Mouse (Mus musculus) neural tube, embryonic 14.5 days (tissue): Measurements from ENCODE around the gene Gatb. TPM values are rescaled to one million over a fixed set of nuclear protein-coding genes. Genes with fewer than 3 reads are reported as not detected.

Experiments used
- ATAC-seq: fragments of 200-750 bp; cut with Nextera tagmentation; 2 replicates; pipeline ENCODE4 v1.8.0; 2017; ENCODE audit warnings: low read depth, mild to moderate bottlenecking, moderate TSS enrichment, moderate library complexity
- H3K27ac ChIP-seq: fragments of 300-500 bp; sonication (generic); 2 replicates; pipeline ENCODE4 v1.5.1; 2014; ENCODE audit warnings: low read depth, mild to moderate bottlenecking, control low read depth, low read length, moderate library complexity, mixed read lengths
- H3K27me3 ChIP-seq: fragments of 300-500 bp; sonication (generic); 2 replicates; pipeline ENCODE4 v1.6.1; 2014; ENCODE audit warnings: low read length; ENCODE audit not compliant: control insufficient read depth, insufficient read depth
- H3K36me3 ChIP-seq: fragments of 300-500 bp; sonication (generic); 2 replicates; pipeline ENCODE4 v1.6.1; 2014; ENCODE audit warnings: low read length, mixed read lengths; ENCODE audit not compliant: control insufficient read depth, insufficient read depth
- H3K4me1 ChIP-seq: fragments of 300-500 bp; sonication (generic); 2 replicates; pipeline ENCODE4 v1.6.1; 2014; ENCODE audit warnings: low read length; ENCODE audit not compliant: control insufficient read depth, insufficient read depth
- H3K4me2 ChIP-seq: fragments of 300-500 bp; sonication (generic); 2 replicates; pipeline ENCODE4 v1.6.1; 2014; ENCODE audit warnings: mild to moderate bottlenecking, low read depth, low read length, control low read depth
- H3K4me3 ChIP-seq: fragments of 300-500 bp; sonication (generic); 2 replicates; pipeline ENCODE4 v1.5.1; 2014; ENCODE audit warnings: low read depth, low read length, control low read depth, mixed read lengths
- H3K9ac ChIP-seq: fragments of 300-500 bp; sonication (generic); replicated peaks from 2 replicates; pipeline ENCODE4 v1.6.1; 2014; ENCODE audit warnings: low read depth, mild to moderate bottlenecking, control low read depth, low read length, mixed read lengths
- H3K9me3 ChIP-seq: fragments of 300-500 bp; sonication (generic); 2 replicates; pipeline ENCODE4 v1.6.1; 2016; ENCODE audit warnings: low read length; ENCODE audit not compliant: control insufficient read depth
- WGBS: fragments of 180-500 bp; shearing (Covaris S2); extraction: QIAGEN DNeasy Blood & Tissue Kit; methylation state at CpG from one replicate; pipeline ENCODE4 v1.1.7; 2014; 5-methylcytosine and 5-hydroxymethylcytosine counted together
- polyA plus RNA-seq: library from polyadenylated mRNA; unstranded; fragments of >200 nt; fragmentation: Nextera tagmentation; extraction: Ambion mirVana; gene quantifications from 2 replicates; pipeline ENCODE4 v1.2.1, GENCODE M21; 2014

Gatb gene
- polyA plus RNA-seq, 1 experiment from 2014 or later = 23.1 TPM

DNA sequence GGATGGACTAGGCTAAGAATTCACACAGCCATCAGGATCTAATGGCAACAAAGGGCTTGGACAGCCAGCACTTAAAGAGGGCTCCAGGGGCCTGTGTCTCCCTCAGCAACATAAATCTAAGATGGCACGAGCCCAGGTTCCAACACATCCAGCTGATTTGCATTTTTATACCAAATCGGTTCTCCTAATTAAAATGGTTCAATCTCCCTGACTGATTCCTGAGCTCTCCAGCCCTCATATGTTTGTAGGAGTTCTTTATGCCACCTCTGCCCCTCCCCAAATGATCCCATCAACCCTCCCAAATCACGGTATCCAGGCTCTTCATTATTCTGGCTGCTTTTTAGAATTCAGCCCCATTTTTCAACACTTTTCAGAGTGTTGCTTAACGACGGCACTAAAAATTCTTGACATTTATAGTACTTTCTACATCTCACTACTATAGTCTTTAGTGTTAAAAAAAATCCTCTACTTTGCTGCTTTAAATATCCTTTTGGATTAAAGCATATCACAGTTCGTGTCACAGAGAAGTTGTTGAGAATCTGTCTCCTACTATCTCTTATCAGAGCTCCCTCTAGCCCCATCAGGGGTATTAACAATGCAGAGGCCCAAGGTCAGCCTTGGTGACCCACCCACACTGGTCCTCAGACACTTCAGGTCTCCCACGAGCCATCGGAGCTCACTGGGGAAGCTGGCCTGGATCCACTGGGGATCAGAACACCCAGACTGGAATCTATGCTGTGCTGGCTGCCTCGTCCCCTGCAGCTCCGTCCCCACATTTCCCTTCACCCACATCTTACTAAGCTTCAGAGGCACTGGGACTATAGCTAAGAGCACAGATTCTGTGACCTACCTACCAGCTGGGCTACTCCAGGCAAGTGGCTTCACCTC is 88.3 kb downstream of the Gatb start:
- H3K27me3 ChIP-seq = no peaks in the 10 kb centered on the region
- no peaks in the 10 kb centered on the region for H3K36me3 ChIP-seq
- no peaks in the 10 kb centered on the region for H3K4me1 ChIP-seq
- no peaks in the 10 kb centered on the region for H3K9me3 ChIP-seq
- no peak overlapping the region for H3K4me3 ChIP-seq
- 55% methylated on average over 10 of the region's 10 CpGs for WGBS
- H3K4me2 ChIP-seq = no peak overlapping the region
- H3K9ac ChIP-seq = no peak overlapping the region
- no peak overlapping the region for H3K27ac ChIP-seq
- peak; percentile 32; the same call in 1 of the 2 replicates for ATAC-seq

DNA sequence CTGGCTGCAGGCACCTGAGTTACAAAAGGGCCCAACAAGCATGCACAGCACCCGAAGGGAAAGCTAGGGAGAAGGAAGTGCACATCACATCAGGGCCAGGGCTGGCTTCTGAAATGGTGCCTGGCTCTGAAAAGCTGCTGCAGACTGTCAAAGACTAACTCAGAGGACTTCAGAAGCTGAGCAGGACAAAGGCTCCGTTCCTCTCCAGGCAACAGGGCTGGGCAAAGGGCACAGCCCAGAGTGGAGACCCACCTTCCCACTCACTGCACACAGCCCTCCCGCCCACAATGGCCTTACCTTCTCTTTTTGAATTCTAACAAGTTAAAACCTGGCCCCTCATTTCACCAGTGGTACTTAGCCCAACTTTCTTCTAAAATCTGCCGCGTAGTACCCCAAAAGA is 89.9 kb downstream of the Gatb start:
- Histone ChIP-seq H3K9ac (no peak overlapping the region), H3K27me3 (no peaks in the 10 kb centered on the region), H3K9me3 (no peaks in the 10 kb centered on the region), H3K4me2 (no peak overlapping the region), H3K27ac (no peak overlapping the region), H3K4me1 (no peaks in the 10 kb centered on the region), H3K4me3 (no peak overlapping the region), H3K36me3 (no peaks in the 10 kb centered on the region)
- WGBS = 87% methylated on average over 5 of the region's 5 CpGs
- ATAC-seq = no peak

DNA sequence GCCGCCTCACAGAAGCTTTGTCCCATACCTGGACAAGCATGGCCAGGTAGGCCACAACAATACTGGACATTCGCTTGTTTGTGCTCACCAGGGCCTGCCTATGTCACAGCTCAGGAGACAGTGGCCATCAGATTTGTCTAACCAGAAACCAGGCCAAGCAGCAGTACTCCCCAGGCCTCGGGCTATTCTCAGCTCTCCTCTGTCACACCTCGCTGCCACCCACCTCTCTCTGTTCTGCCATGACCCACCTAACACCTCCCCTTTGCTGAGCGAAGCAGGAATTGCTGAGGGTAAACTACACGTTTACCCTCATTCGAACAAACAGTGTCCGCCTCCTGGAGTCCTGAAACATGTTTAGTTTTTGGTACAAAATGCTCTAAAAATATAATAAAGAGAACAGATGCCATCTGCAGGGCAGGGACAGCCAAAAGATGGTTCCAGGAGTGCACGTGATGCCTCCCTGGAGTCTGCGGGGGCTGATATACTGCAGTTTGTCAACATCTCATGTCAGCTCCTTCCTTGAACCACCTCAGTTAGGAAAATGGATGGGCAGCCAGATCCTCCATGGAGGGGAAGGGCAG is 90.8 kb downstream of the Gatb start:
- no peaks in the 10 kb centered on the region for H3K4me1 ChIP-seq
- H3K36me3 ChIP-seq = no peaks in the 10 kb centered on the region
- no peak overlapping the region for H3K4me2 ChIP-seq
- no peak overlapping the region for H3K4me3 ChIP-seq
- no peak for ATAC-seq
- H3K27me3 ChIP-seq = no peaks in the 10 kb centered on the region
- no peak overlapping the region for H3K9ac ChIP-seq
- 89% methylated on average over 10 of the region's 10 CpGs for WGBS
- no peaks in the 10 kb centered on the region for H3K9me3 ChIP-seq
- H3K27ac ChIP-seq = no peak overlapping the region

DNA sequence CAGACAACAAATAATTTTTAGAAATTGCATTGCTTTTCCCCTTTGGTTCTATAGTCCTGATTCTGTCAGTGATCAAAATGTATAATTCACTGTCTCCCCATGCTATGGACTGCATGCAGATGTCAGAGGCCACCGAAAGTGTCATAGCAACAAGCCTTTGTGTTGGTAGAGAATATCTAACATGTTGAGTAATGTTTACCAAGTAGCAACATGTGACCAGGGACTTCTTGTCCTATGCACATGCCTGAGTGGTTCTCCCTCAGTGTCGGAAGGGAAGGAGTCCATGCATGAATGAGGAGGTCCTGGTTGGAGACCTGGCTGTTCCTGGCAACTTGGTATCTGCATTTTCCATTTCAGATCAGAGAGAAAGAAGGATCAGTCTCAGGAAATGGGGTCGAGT is 92.2 kb downstream of the Gatb start:
- Histone ChIP-seq H3K27me3 (no peaks in the 10 kb centered on the region), H3K36me3 (no peaks in the 10 kb centered on the region), H3K4me2 (no peak overlapping the region), H3K9ac (no peak overlapping the region), H3K4me1 (no peaks in the 10 kb centered on the region), H3K4me3 (no peak overlapping the region), H3K9me3 (no peaks in the 10 kb centered on the region), H3K27ac (no peak overlapping the region)
- 74% methylated on average over 3 of the region's 3 CpGs for WGBS
- no peak for ATAC-seq

DNA sequence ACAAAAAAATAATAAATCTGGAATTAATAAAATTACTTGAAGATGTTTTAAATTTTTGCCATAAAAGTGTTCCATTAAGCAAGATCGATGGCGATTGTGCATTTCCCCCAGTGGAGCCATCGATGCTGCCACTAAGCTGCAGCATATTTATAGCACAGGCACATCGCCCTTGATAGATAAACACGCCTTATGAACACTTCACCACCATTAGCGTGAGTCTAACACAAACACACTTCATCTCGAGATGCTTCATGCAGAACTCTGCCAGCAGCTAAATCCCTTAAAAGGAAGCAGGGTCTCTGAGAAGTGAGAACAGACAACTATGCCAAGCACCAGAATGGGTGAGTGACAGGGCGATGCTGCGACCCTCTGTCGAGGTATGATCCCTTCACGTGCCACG is 92.8 kb downstream of the Gatb start:
- Histone ChIP-seq H3K4me2 (no peak overlapping the region), H3K4me1 (no peaks in the 10 kb centered on the region), H3K9me3 (no peaks in the 10 kb centered on the region), H3K27ac (no peak overlapping the region), H3K27me3 (no peaks in the 10 kb centered on the region), H3K36me3 (no peaks in the 10 kb centered on the region), H3K4me3 (no peak overlapping the region), H3K9ac (no peak overlapping the region)
- WGBS = 69% methylated on average over 12 of the region's 12 CpGs
- ATAC-seq = no peak

DNA sequence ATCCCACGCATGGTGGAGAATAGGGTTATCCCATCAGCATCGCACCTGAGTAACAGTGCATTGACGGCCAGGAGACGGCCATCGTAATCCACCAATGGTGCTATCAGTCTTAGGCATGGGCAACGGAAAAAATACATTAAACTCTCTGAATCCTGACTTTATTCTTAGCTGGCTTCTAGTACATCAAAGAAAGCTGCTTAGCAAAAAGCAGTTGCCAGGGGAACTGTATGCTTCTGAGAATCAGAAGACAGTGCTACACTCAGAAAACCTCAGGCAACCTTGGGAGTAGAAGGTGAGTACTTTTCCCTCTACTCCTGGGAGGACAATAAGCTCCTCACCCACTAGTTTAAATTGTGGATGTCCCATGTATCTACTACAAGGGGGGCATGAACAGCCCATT is 93.8 kb downstream of the Gatb start:
- Histone ChIP-seq H3K36me3 (no peaks in the 10 kb centered on the region), H3K4me3 (no peak overlapping the region), H3K9ac (no peak overlapping the region), H3K9me3 (no peaks in the 10 kb centered on the region), H3K4me1 (no peaks in the 10 kb centered on the region), H3K27me3 (no peaks in the 10 kb centered on the region), H3K4me2 (no peak overlapping the region), H3K27ac (no peak overlapping the region)
- ATAC-seq = no peak
- 86% methylated on average over 6 of the region's 6 CpGs for WGBS

DNA sequence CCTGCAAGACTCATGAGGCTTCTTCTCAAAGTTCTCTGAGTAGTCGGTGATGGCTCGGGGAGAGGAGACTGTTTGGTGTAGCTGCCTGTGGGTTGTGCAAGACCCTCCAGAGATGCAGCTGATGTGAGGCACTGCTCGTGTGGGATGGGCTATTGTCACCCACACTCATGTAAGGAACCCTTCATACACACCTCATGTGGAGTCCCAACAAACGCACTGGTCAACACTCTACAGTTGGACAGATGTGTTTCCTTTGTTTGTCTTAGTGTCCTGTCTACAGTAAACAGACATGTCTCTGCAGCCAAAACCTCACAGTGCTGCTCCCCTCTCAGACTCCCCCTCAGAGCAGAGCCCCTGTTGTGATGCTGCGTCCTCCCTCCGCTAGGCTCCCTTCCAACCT is 95.9 kb downstream of the Gatb start:
- Histone ChIP-seq H3K27ac (no peak overlapping the region), H3K27me3 (no peaks in the 10 kb centered on the region), H3K9ac (no peak overlapping the region), H3K4me3 (no peak overlapping the region), H3K9me3 (no peaks in the 10 kb centered on the region), H3K36me3 (no peaks in the 10 kb centered on the region), H3K4me1 (no peaks in the 10 kb centered on the region), H3K4me2 (no peak overlapping the region)
- 90% methylated on average over 6 of the region's 6 CpGs for WGBS
- ATAC-seq = no peak

DNA sequence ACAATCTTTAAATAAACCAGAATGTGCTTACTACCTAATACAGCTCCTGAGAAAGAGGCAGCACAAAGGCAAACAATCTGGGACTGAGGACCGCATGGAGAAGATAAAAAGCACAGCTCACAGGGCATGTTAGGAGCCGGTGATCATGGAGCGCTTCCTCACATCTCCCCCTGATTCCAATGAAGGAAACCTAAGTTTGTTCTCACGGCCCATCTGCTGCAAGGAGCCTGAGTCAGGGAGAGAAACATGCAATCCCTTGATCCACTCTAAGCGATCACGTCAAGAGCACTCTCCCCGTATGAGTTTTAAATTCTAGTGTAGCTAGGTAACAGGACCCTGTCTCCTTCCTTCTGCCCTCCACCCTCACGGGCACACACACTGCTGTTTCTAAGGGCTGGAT is 103.2 kb downstream of the Gatb start:
- no peak for ATAC-seq
- no peaks in the 10 kb centered on the region for H3K27me3 ChIP-seq
- 82% methylated on average over 8 of the region's 8 CpGs for WGBS

DNA sequence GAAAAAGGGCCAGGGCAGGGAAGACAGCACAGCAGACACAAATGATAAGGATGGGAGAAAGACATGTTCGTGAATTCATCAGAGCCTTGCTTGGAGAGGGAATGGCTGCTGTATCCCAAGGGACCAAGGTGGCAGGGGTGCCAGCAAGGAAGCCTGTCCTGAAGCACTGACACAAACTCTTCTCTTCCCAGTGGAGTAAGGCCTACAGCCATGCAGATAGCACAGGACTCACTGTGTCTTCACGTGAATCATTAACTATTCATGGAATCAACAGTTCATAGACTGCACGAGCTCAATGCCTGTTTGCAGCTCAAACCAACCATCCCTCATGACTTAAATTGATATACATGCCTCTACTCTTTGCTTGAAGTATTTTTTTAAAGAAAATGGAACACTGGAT is 104.0 kb downstream of the Gatb start:
- 58% methylated on average over 3 of the region's 3 CpGs for WGBS
- Histone ChIP-seq H3K4me1 (no peaks in the 10 kb centered on the region), H3K9me3 (no peaks in the 10 kb centered on the region), H3K27ac (no peak overlapping the region), H3K4me3 (no peak overlapping the region), H3K4me2 (no peak overlapping the region), H3K27me3 (no peaks in the 10 kb centered on the region), H3K36me3 (no peaks in the 10 kb centered on the region), H3K9ac (no peak overlapping the region)
- ATAC-seq = no peak

More for the DNA sequence above, 103.2 kb downstream of the Gatb start:
- Histone ChIP-seq H3K27ac (no peak overlapping the region), H3K4me1 (no peaks in the 10 kb centered on the region), H3K36me3 (no peaks in the 10 kb centered on the region), H3K4me3 (no peak overlapping the region), H3K9ac (no peak overlapping the region), H3K4me2 (no peak overlapping the region), H3K9me3 (no peaks in the 10 kb centered on the region)
